Mouse (Mus musculus): ENCODE results near the gene Cfap299.
A peak's percentile ranks its signal among the peaks of the same experiment; 100 is the strongest.

Gene Cfap299

GRCm38 (mm10) chr5:98410060-98410459 lies 81.0 kb downstream of the Cfap299 start:
- Histone ChIP-seq H3K36me3 (ENCODE audit: insufficient read depth, low read length) (no peaks in the 10 kb centered on the region), H3K4me1 (replicated peaks; ENCODE audit: low read depth, low read length) (no peaks in the 10 kb centered on the region), H3K9me3 (ENCODE audit: low read length) (no peaks in the 10 kb centered on the region), H3K4me3 (replicated peaks; ENCODE audit: low read length) (peak overlapping the region; percentile 57), H3K27me3 (ENCODE audit: insufficient read depth, low read length) (0 out of 2 replicates have a peak, but pooled peaks cover 8% of the 10 kb centered on the region)
- TF ChIP-seq NANOG (IDR thresholded peaks at IDR 0.05; ENCODE audit: borderline replicate concordance, low read length) (no peak), CTCF (conservative IDR thresholded peaks at IDR 0.05; ENCODE audit: low read length) (peak; percentile 82)

GRCm38 (mm10) chr5:98416385-98417145 lies 87.5 kb downstream of the Cfap299 start:
- TF ChIP-seq CTCF (conservative IDR thresholded peaks at IDR 0.05; ENCODE audit: low read length) (no peak), POU5F1 (IDR thresholded peaks at IDR 0.05; ENCODE audit: borderline replicate concordance, low read length) (no peak), NANOG (IDR thresholded peaks at IDR 0.05; ENCODE audit: borderline replicate concordance, low read length) (no peak)
- Histone ChIP-seq H3K27me3 (ENCODE audit: insufficient read depth, low read length) (0 out of 2 replicates have a peak, but pooled peaks cover 8% of the 10 kb centered on the region), H3K4me3 (replicated peaks; ENCODE audit: low read length) (no peak overlapping the region), H3K36me3 (ENCODE audit: insufficient read depth, low read length) (no peaks in the 10 kb centered on the region), H3K9me3 (ENCODE audit: low read length) (no peaks in the 10 kb centered on the region), H3K4me1 (replicated peaks; ENCODE audit: low read depth, low read length) (no peaks in the 10 kb centered on the region)

- no peak for TF ChIP-seq POU5F1 (IDR thresholded peaks at IDR 0.05; ENCODE audit: borderline replicate concordance, low read length)
- TF ChIP-seq CTCF (conservative IDR thresholded peaks at IDR 0.05; ENCODE audit: low read length), result no peak
- no peak for TF ChIP-seq NANOG (IDR thresholded peaks at IDR 0.05; ENCODE audit: borderline replicate concordance, low read length)
- Histone ChIP-seq H3K4me3 (replicated peaks; ENCODE audit: low read length) (no peak overlapping the region), H3K36me3 (ENCODE audit: insufficient read depth, low read length) (no peaks in the 10 kb centered on the region), H3K27me3 (ENCODE audit: insufficient read depth, low read length) (no peaks in the 10 kb centered on the region), H3K9me3 (ENCODE audit: low read length) (no peaks in the 10 kb centered on the region; the same call in 1 of the 2 replicates), H3K4me1 (replicated peaks; ENCODE audit: low read depth, low read length) (no peaks in the 10 kb centered on the region)
Observed at GRCm38 (mm10) chr5:98424965-98425364, 95.9 kb downstream of the Cfap299 start.

GRCm38 (mm10) chr5:98426112-98426511 lies 97.0 kb downstream of the Cfap299 start:
- no peak for TF ChIP-seq CTCF (conservative IDR thresholded peaks at IDR 0.05; ENCODE audit: low read length)
- TF ChIP-seq NANOG (IDR thresholded peaks at IDR 0.05; ENCODE audit: borderline replicate concordance, low read length), result no peak
- TF ChIP-seq POU5F1 (IDR thresholded peaks at IDR 0.05; ENCODE audit: borderline replicate concordance, low read length), result no peak
- no peaks in the 10 kb centered on the region for H3K36me3 ChIP-seq (ENCODE audit: insufficient read depth, low read length)
- H3K9me3 ChIP-seq (ENCODE audit: low read length), result no peaks in the 10 kb centered on the region; the same call in 1 of the 2 replicates
- no peaks in the 10 kb centered on the region for H3K27me3 ChIP-seq (ENCODE audit: insufficient read depth, low read length)
- no peaks in the 10 kb centered on the region for H3K4me1 ChIP-seq (replicated peaks; ENCODE audit: low read depth, low read length)
- no peak overlapping the region for H3K4me3 ChIP-seq (replicated peaks; ENCODE audit: low read length)

- TF ChIP-seq POU5F1 (IDR thresholded peaks at IDR 0.05; ENCODE audit: borderline replicate concordance, low read length) (no peak), NANOG (IDR thresholded peaks at IDR 0.05; ENCODE audit: borderline replicate concordance, low read length) (no peak), CTCF (conservative IDR thresholded peaks at IDR 0.05; ENCODE audit: low read length) (no peak)
- Histone ChIP-seq H3K36me3 (ENCODE audit: insufficient read depth, low read length) (no peaks in the 10 kb centered on the region), H3K9me3 (ENCODE audit: low read length) (no peaks in the 10 kb centered on the region; the same call in none of the 2 replicates), H3K4me3 (replicated peaks; ENCODE audit: low read length) (no peak overlapping the region), H3K27me3 (ENCODE audit: insufficient read depth, low read length) (no peaks in the 10 kb centered on the region), H3K4me1 (replicated peaks; ENCODE audit: low read depth, low read length) (no peaks in the 10 kb centered on the region)
Observed at GRCm38 (mm10) chr5:98430060-98430459, 101.0 kb downstream of the Cfap299 start.

- H3K27me3 ChIP-seq (ENCODE audit: insufficient read depth, low read length), result no peaks in the 10 kb centered on the region
- no peaks in the 10 kb centered on the region for H3K9me3 ChIP-seq (ENCODE audit: low read length)
- TF ChIP-seq POU5F1 (IDR thresholded peaks at IDR 0.05; ENCODE audit: borderline replicate concordance, low read length), result no peak
- peak; percentile 90 for TF ChIP-seq NANOG (IDR thresholded peaks at IDR 0.05; ENCODE audit: borderline replicate concordance, low read length)
- H3K4me1 ChIP-seq (replicated peaks; ENCODE audit: low read depth, low read length), result peaks cover 5% of the 10 kb centered on the region
- no peak overlapping the region for H3K4me3 ChIP-seq (replicated peaks; ENCODE audit: low read length)
- no peaks in the 10 kb centered on the region for H3K36me3 ChIP-seq (ENCODE audit: insufficient read depth, low read length)
Observed at GRCm38 (mm10) chr5:98438686-98439085, 109.6 kb downstream of the Cfap299 start.

GRCm38 (mm10) chr5:98446771-98447462 lies 117.8 kb downstream of the Cfap299 start:
- H3K9me3 ChIP-seq (ENCODE audit: low read length), result no peaks in the 10 kb centered on the region
- H3K4me3 ChIP-seq (replicated peaks; ENCODE audit: low read length), result no peak overlapping the region
- TF ChIP-seq POU5F1 (IDR thresholded peaks at IDR 0.05; ENCODE audit: borderline replicate concordance, low read length) (no peak), CTCF (conservative IDR thresholded peaks at IDR 0.05; ENCODE audit: low read length) (no peak), NANOG (IDR thresholded peaks at IDR 0.05; ENCODE audit: borderline replicate concordance, low read length) (no peak)
- no peaks in the 10 kb centered on the region for H3K36me3 ChIP-seq (ENCODE audit: insufficient read depth, low read length)
- H3K4me1 ChIP-seq (replicated peaks; ENCODE audit: low read depth, low read length), result no peaks in the 10 kb centered on the region
- no peaks in the 10 kb centered on the region for H3K27me3 ChIP-seq (ENCODE audit: insufficient read depth, low read length)

GRCm38 (mm10) chr5:98449873-98450272 lies 120.8 kb downstream of the Cfap299 start:
- TF ChIP-seq NANOG (IDR thresholded peaks at IDR 0.05; ENCODE audit: borderline replicate concordance, low read length), result no peak
- Histone ChIP-seq H3K9me3 (ENCODE audit: low read length) (no peaks in the 10 kb centered on the region), H3K4me1 (replicated peaks; ENCODE audit: low read depth, low read length) (no peaks in the 10 kb centered on the region), H3K27me3 (ENCODE audit: insufficient read depth, low read length) (no peaks in the 10 kb centered on the region), H3K36me3 (ENCODE audit: insufficient read depth, low read length) (no peaks in the 10 kb centered on the region), H3K4me3 (replicated peaks; ENCODE audit: low read length) (no peak overlapping the region)
